Mouse (Mus musculus) intestine, postnatal 0 days (tissue): ENCODE measurements around the gene Arid5b. TPM values are rescaled to one million over a fixed set of nuclear protein-coding genes. Genes with fewer than 3 reads are reported as not detected.

Experiments
- ATAC-seq: fragments of 200-750 bp; cut with Nextera tagmentation; 2 replicates; pipeline ENCODE4 v1.8.0; 2017; ENCODE audit warnings: mild to moderate bottlenecking, moderate TSS enrichment, moderate library complexity
- H3K27ac ChIP-seq: fragments of 300-500 bp; sonication (generic); 2 replicates; pipeline ENCODE4 v1.5.1; 2014; ENCODE audit warnings: mild to moderate bottlenecking, low read depth, low read length, moderate library complexity
- H3K27me3 ChIP-seq: fragments of 300-500 bp; sonication (generic); replicated peaks from 2 replicates; pipeline ENCODE4 v1.6.1; 2014; ENCODE audit warnings: low read length, mixed read lengths; ENCODE audit not compliant: control insufficient read depth, insufficient read depth
- H3K36me3 ChIP-seq: fragments of 300-500 bp; sonication (generic); 2 replicates; pipeline ENCODE4 v1.6.1; 2014; ENCODE audit warnings: mild to moderate bottlenecking, moderate library complexity; ENCODE audit not compliant: control insufficient read depth, insufficient read depth
- H3K4me1 ChIP-seq: fragments of 300-500 bp; sonication (generic); replicated peaks from 2 replicates; pipeline ENCODE4 v1.6.1; 2014; ENCODE audit warnings: antibody characterized with exemption, low read length, mixed read lengths; ENCODE audit not compliant: control insufficient read depth, insufficient read depth
- H3K4me2 ChIP-seq: fragments of 300-500 bp; sonication (generic); replicated peaks from 2 replicates; pipeline ENCODE4 v1.6.1; 2014; ENCODE audit warnings: low read depth, mild to moderate bottlenecking, moderate library complexity
- H3K4me3 ChIP-seq: fragments of 300-500 bp; sonication (generic); 2 replicates; pipeline ENCODE4 v1.5.1; 2014; ENCODE audit warnings: low read depth, low read length
- H3K9ac ChIP-seq: fragments of 300-500 bp; sonication (generic); 2 replicates; pipeline ENCODE4 v1.6.1; 2014; ENCODE audit warnings: mild to moderate bottlenecking, low read depth, low read length
- H3K9me3 ChIP-seq: fragments of 300-500 bp; sonication (generic); 2 replicates; pipeline ENCODE4 v1.6.1; 2016; ENCODE audit warnings: mixed run types; ENCODE audit not compliant: control insufficient read depth
- CTCF ChIP-seq: sonication (generic); IDR thresholded peaks from 2 replicates; pipeline ENCODE4 v1.5.1; 2016; ENCODE audit warnings: low read depth, mild to moderate bottlenecking, control low read depth, antibody characterized with exemption, moderate library complexity
- WGBS: fragments of 180-500 bp; shearing (Covaris S2); extraction: QIAGEN DNeasy Blood & Tissue Kit; methylation state at CpG from one replicate; pipeline ENCODE4 v1.1.7; 2014; 5-methylcytosine and 5-hydroxymethylcytosine counted together
- polyA plus RNA-seq: library from polyadenylated mRNA; unstranded; fragments of >200 nt; fragmentation: Nextera tagmentation; extraction: Ambion mirVana; gene quantifications from 2 replicates; pipeline ENCODE4 v1.2.1, GENCODE M21; 2015

Arid5b gene
- polyA plus RNA-seq, 1 experiment from 2014 or later, result 15.1 TPM

DNA sequence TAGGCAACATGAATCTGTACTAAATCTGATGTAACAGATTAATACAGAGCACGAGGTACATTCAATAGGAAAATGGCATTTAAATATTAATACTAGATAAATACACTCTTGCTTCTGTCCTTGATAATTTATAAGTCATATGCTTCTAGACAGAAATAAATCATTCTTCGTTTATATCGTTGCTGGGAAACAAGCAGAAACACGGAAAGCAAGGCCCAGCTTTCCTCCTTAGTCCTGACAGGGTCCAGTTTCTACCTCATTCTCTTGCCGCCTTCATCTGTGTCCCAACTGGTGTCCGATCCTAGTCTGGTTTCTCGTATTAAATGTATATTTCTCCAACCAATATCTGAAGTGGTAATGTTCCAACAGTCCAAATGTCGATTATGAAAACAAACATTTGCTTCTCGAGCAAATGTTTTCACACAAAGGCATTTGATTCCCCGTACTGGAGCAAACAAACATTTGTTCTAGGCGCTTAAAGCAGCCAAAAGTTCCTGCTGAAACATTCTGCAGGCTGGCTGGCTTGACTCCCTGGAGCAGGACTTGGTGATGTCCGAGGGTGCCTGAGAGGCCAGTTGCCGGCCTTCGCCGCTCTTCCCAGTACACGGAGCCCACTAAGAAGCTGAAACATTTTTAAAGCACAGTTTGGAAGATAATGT, 217.8 kb downstream of the Arid5b start:
- Histone ChIP-seq H3K4me3 (no peak overlapping the region), H3K9ac (no peak overlapping the region), H3K27me3 (no peaks in the 10 kb centered on the region), H3K9me3 (no peaks in the 10 kb centered on the region), H3K36me3 (no peaks in the 10 kb centered on the region), H3K4me2 (0 out of 2 replicates have a peak overlapping the region, but pooled peaks have one; percentile 21), H3K27ac (peak overlapping the region; percentile 43; the same call in 1 of the 2 replicates), H3K4me1 (no peaks in the 10 kb centered on the region)
- ATAC-seq, result no peak
- TF ChIP-seq CTCF, result no peak
- WGBS, result 47% methylated on average over 16 of the region's 16 CpGs

DNA sequence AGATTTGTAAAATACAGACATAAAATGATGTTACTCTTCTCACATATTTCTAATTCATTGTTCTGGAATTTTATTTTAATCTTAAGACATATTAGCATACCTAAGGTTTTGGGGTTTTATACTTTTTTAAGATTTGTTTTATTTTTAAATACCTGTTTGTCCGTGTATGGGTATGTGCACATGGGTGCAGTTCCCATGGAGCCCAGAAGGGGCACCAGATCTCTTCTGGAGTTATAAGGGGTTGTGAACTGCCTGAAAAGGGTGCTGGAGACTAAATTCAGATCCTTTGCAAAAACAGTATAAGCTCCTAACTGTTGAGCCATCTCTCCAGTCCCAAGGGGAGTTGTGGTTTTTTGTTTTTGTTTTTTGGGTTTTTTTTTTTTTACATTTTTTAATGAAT, 220.2 kb downstream of the Arid5b start:
- Histone ChIP-seq H3K4me1 (no peaks in the 10 kb centered on the region), H3K27ac (no peak overlapping the region), H3K36me3 (no peaks in the 10 kb centered on the region), H3K9ac (no peak overlapping the region), H3K4me3 (no peak overlapping the region), H3K9me3 (no peaks in the 10 kb centered on the region), H3K27me3 (no peaks in the 10 kb centered on the region), H3K4me2 (no peak overlapping the region)
- WGBS, result 98% methylated on average over 1 of the region's 1 CpGs
- ATAC-seq, result no peak
- peak; percentile 32 for TF ChIP-seq CTCF

DNA sequence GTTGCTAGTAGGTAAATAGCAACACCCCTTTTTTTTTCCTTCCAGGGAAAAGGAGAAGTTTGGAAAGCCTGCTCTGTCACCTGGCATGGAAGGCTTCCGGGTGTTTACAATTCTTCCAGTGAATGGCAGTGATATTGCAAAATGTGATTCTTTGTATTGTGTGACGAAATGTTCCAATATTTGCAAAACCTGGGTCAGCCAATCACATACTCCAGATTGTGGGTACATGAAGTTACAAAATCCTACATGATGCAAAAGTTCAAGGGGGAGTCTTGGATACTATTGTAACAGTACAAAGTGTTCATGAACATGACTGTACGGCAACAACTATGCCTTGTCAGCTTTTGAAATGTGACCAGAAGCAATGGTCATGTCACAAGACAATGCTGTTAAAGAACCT, 220.7 kb downstream of the Arid5b start:
- Histone ChIP-seq H3K4me2 (no peak overlapping the region), H3K27me3 (no peaks in the 10 kb centered on the region), H3K9ac (no peak overlapping the region), H3K36me3 (no peaks in the 10 kb centered on the region), H3K4me1 (no peaks in the 10 kb centered on the region), H3K9me3 (no peaks in the 10 kb centered on the region), H3K27ac (no peak overlapping the region), H3K4me3 (no peak overlapping the region)
- TF ChIP-seq CTCF, result no peak
- no peak for ATAC-seq
- 79% methylated on average over 3 of the region's 3 CpGs for WGBS

DNA sequence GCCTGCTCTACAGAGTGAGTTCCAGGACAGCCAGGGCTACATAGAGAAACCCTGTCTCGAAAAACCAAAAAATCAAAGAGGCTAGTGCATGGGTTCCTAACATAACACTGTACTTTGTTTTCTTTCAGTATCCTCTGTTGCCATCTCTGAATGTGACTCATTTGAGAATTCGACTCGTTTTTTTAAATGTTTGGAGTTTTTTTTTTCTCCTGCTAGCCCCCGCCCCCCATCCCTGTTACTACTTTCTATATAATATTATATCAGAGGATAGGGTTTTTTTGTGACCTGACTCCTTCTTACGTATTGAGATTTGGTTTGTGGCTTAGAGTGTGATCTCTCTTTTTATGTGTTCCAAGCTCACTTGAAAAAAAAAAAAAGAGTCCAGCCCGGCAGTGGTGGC, 223.8 kb downstream of the Arid5b start:
- no peak overlapping the region for H3K4me2 ChIP-seq
- H3K4me1 ChIP-seq, result no peaks in the 10 kb centered on the region
- no peak overlapping the region for H3K27ac ChIP-seq
- WGBS, result 87% methylated on average over 6 of the region's 6 CpGs
- TF ChIP-seq CTCF, result no peak
- no peaks in the 10 kb centered on the region for H3K36me3 ChIP-seq
- H3K9me3 ChIP-seq, result no peaks in the 10 kb centered on the region
- no peak overlapping the region for H3K4me3 ChIP-seq
- H3K9ac ChIP-seq, result no peak overlapping the region
- H3K27me3 ChIP-seq, result no peaks in the 10 kb centered on the region
- no peak for ATAC-seq

DNA sequence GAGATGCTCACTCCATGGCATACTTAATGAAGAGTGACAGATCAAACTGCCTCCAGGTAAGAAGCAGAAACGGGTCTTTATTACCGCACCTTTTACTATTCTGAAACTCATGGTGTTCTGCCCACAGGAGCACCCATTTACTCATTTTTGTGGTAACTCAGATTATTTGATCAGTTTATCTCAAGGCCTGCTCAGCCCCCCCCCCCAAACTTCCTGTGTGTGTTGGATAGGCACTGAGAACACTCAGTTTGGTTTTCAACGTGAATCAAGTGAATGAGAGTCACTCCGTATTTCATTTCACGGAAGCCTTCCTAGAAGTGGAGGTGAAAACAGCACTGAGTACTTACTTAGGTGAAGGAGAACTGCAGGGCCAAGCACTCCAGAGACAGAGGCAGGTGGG, 224.4 kb downstream of the Arid5b start:
- TF ChIP-seq CTCF, result no peak

DNA sequence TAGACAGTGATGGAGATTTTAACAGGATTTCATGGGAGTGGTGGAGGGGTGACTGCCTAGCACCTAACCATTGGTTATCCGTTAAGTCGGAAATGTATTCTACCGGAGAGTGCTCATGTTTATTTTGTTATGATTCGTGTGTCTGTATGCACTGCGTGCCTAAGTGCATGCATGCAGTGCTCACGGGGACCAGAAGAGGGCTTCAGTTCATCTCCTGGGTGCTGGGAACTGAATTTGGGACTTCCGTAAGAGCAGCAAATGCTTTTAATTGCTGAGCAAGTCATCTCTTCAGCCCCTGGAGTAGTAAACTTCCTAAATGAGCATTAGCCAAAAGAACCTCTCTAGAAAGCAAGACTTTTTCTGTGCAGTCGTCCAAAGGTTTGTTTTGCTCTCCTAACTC, 226.2 kb downstream of the Arid5b start:
- no peaks in the 10 kb centered on the region for H3K27me3 ChIP-seq
- no peak for ATAC-seq
- H3K4me1 ChIP-seq, result no peaks in the 10 kb centered on the region
- TF ChIP-seq CTCF, result 0 out of 2 replicates have a peak, but pooled peaks have one; percentile 27
- H3K9ac ChIP-seq, result no peak overlapping the region
- no peaks in the 10 kb centered on the region for H3K9me3 ChIP-seq
- no peaks in the 10 kb centered on the region for H3K36me3 ChIP-seq
- H3K27ac ChIP-seq, result no peak overlapping the region
- no peak overlapping the region for H3K4me3 ChIP-seq
- 87% methylated on average over 8 of the region's 8 CpGs for WGBS
- no peak overlapping the region for H3K4me2 ChIP-seq

More for the DNA sequence above, 224.4 kb downstream of the Arid5b start:
- no peak overlapping the region for H3K4me2 ChIP-seq
- no peak for ATAC-seq
- WGBS, result 86% methylated on average over 5 of the region's 5 CpGs
- H3K9ac ChIP-seq, result no peak overlapping the region
- H3K4me1 ChIP-seq, result no peaks in the 10 kb centered on the region
- H3K36me3 ChIP-seq, result no peaks in the 10 kb centered on the region
- H3K4me3 ChIP-seq, result no peak overlapping the region
- no peaks in the 10 kb centered on the region for H3K9me3 ChIP-seq
- H3K27me3 ChIP-seq, result no peaks in the 10 kb centered on the region
- H3K27ac ChIP-seq, result no peak overlapping the region
